Mouse (Mus musculus): ENCODE data around the gene Susd4. TPM values are rescaled to one million over a fixed set of nuclear protein-coding genes. Genes with fewer than 3 reads are reported as not detected.
A peak's percentile ranks its signal among the peaks of the same experiment; 100 is the strongest.

Susd4 gene
- polyA plus RNA-seq, 1 experiment from 2014 or later: 37.4 TPM

- no peak overlapping the region for H3K27ac ChIP-seq (ENCODE audit: low read depth, low read length)
- H3K4me2 ChIP-seq (ENCODE audit: low read length): no peak overlapping the region
- DNase-seq (ENCODE audit: low spot score) (no peak), ATAC-seq (no peak)
- H3K36me3 ChIP-seq (ENCODE audit: control insufficient read depth, insufficient read depth, low read length): no peaks in the 10 kb centered on the region
- 88% methylated on average over 2 of the region's 2 CpGs for WGBS
- no peaks in the 10 kb centered on the region for H3K27me3 ChIP-seq (replicated peaks; ENCODE audit: control insufficient read depth, insufficient read depth, low read length)
- H3K9ac ChIP-seq (ENCODE audit: low read length): no peak overlapping the region
- no peaks in the 10 kb centered on the region for H3K4me1 ChIP-seq (ENCODE audit: control insufficient read depth, insufficient read depth, low read length)
- H3K4me3 ChIP-seq (ENCODE audit: low read depth, low read length): no peak overlapping the region
- H3K9me3 ChIP-seq (replicated peaks; ENCODE audit: control insufficient read depth, low read length): no peaks in the 10 kb centered on the region
Measured at GRCm38 (mm10) chr1:182882611-182883010, 119.0 kb downstream of the Susd4 start.

GRCm38 (mm10) chr1:182895698-182896097 lies 132.0 kb downstream of the Susd4 start:
- no peaks in the 10 kb centered on the region for H3K9me3 ChIP-seq (replicated peaks; ENCODE audit: control insufficient read depth, low read length)
- H3K27me3 ChIP-seq (replicated peaks; ENCODE audit: control insufficient read depth, insufficient read depth, low read length): no peaks in the 10 kb centered on the region
- DNase-seq (ENCODE audit: low spot score) (peak; percentile 40), ATAC-seq (no peak)
- H3K36me3 ChIP-seq (ENCODE audit: control insufficient read depth, insufficient read depth, low read length): no peaks in the 10 kb centered on the region
- H3K9ac ChIP-seq (ENCODE audit: low read length): no peak overlapping the region
- peaks cover 2% of the 10 kb centered on the region; the same call in 1 of the 2 replicates for H3K4me1 ChIP-seq (ENCODE audit: control insufficient read depth, insufficient read depth, low read length)
- H3K27ac ChIP-seq (ENCODE audit: low read depth, low read length): no peak overlapping the region
- no peak overlapping the region for H3K4me2 ChIP-seq (ENCODE audit: low read length)
- 69% methylated on average over 9 of the region's 9 CpGs for WGBS
- no peak overlapping the region for H3K4me3 ChIP-seq (ENCODE audit: low read depth, low read length)

GRCm38 (mm10) chr1:182897071-182897470 lies 133.4 kb downstream of the Susd4 start:
- no peak overlapping the region for H3K4me2 ChIP-seq (ENCODE audit: low read length)
- 64% methylated on average over 6 of the region's 6 CpGs for WGBS
- peaks cover 2% of the 10 kb centered on the region; the same call in 1 of the 2 replicates for H3K4me1 ChIP-seq (ENCODE audit: control insufficient read depth, insufficient read depth, low read length)

GRCm38 (mm10) chr1:182897506-182898138 lies 134.0 kb downstream of the Susd4 start:
- H3K4me1 ChIP-seq (ENCODE audit: control insufficient read depth, insufficient read depth, low read length): peaks cover 2% of the 10 kb centered on the region; the same call in 1 of the 2 replicates
- no peak overlapping the region for H3K4me3 ChIP-seq (ENCODE audit: low read depth, low read length)
- no peaks in the 10 kb centered on the region for H3K9me3 ChIP-seq (replicated peaks; ENCODE audit: control insufficient read depth, low read length)
- no peaks in the 10 kb centered on the region for H3K36me3 ChIP-seq (ENCODE audit: control insufficient read depth, insufficient read depth, low read length)
- no peak overlapping the region for H3K9ac ChIP-seq (ENCODE audit: low read length)
- no peak overlapping the region for H3K27ac ChIP-seq (ENCODE audit: low read depth, low read length)
- 49% methylated on average over 12 of the region's 12 CpGs for WGBS
- ATAC-seq (peak; percentile 92), DNase-seq (ENCODE audit: low spot score) (peak; percentile 74)
- no peaks in the 10 kb centered on the region for H3K27me3 ChIP-seq (replicated peaks; ENCODE audit: control insufficient read depth, insufficient read depth, low read length)
- no peak overlapping the region for H3K4me2 ChIP-seq (ENCODE audit: low read length)

More at GRCm38 (mm10) chr1:182897071-182897470, 133.4 kb downstream of the Susd4 start:
- ATAC-seq: no peak
- no peaks in the 10 kb centered on the region for H3K9me3 ChIP-seq (replicated peaks; ENCODE audit: control insufficient read depth, low read length)
- no peaks in the 10 kb centered on the region for H3K36me3 ChIP-seq (ENCODE audit: control insufficient read depth, insufficient read depth, low read length)
- H3K4me3 ChIP-seq (ENCODE audit: low read depth, low read length): no peak overlapping the region
- no peak overlapping the region for H3K9ac ChIP-seq (ENCODE audit: low read length)
- no peaks in the 10 kb centered on the region for H3K27me3 ChIP-seq (replicated peaks; ENCODE audit: control insufficient read depth, insufficient read depth, low read length)
- H3K27ac ChIP-seq (ENCODE audit: low read depth, low read length): no peak overlapping the region
- no peak for DNase-seq (ENCODE audit: low spot score)

GRCm38 (mm10) chr1:182902095-182902494 lies 138.4 kb downstream of the Susd4 start:
- Histone ChIP-seq H3K4me3 (ENCODE audit: low read depth, low read length) (no peak overlapping the region), H3K27me3 (replicated peaks; ENCODE audit: control insufficient read depth, insufficient read depth, low read length) (no peaks in the 10 kb centered on the region), H3K9me3 (replicated peaks; ENCODE audit: control insufficient read depth, low read length) (no peaks in the 10 kb centered on the region), H3K4me2 (ENCODE audit: low read length) (no peak overlapping the region), H3K4me1 (ENCODE audit: control insufficient read depth, insufficient read depth, low read length) (no peaks in the 10 kb centered on the region; the same call in 1 of the 2 replicates), H3K27ac (ENCODE audit: low read depth, low read length) (no peak overlapping the region), H3K9ac (ENCODE audit: low read length) (no peak overlapping the region), H3K36me3 (ENCODE audit: control insufficient read depth, insufficient read depth, low read length) (no peaks in the 10 kb centered on the region)
- ATAC-seq (no peak), DNase-seq (ENCODE audit: low spot score) (peak; percentile 30)
- whole genome bisulfite sequencing: 44% methylated on average over 5 of the region's 5 CpGs

- Histone ChIP-seq H3K4me3 (ENCODE audit: low read depth, low read length) (no peak overlapping the region), H3K4me2 (ENCODE audit: low read length) (no peak overlapping the region), H3K9me3 (replicated peaks; ENCODE audit: control insufficient read depth, low read length) (no peaks in the 10 kb centered on the region), H3K4me1 (ENCODE audit: control insufficient read depth, insufficient read depth, low read length) (peaks cover under 1% of the 10 kb centered on the region), H3K27me3 (replicated peaks; ENCODE audit: control insufficient read depth, insufficient read depth, low read length) (no peaks in the 10 kb centered on the region), H3K27ac (ENCODE audit: low read depth, low read length) (no peak overlapping the region), H3K36me3 (ENCODE audit: control insufficient read depth, insufficient read depth, low read length) (no peaks in the 10 kb centered on the region), H3K9ac (ENCODE audit: low read length) (no peak overlapping the region)
- no peak for DNase-seq (ENCODE audit: low spot score)
- WGBS: 95% methylated on average over 3 of the region's 3 CpGs
- no peak for ATAC-seq
Measured at GRCm38 (mm10) chr1:182902906-182903305, 139.2 kb downstream of the Susd4 start.

- DNase-seq (ENCODE audit: low spot score): no peak
- no peaks in the 10 kb centered on the region for H3K9me3 ChIP-seq (replicated peaks; ENCODE audit: control insufficient read depth, low read length)
- no peak overlapping the region for H3K4me3 ChIP-seq (ENCODE audit: low read depth, low read length)
- no peaks in the 10 kb centered on the region for H3K27me3 ChIP-seq (replicated peaks; ENCODE audit: control insufficient read depth, insufficient read depth, low read length)
- H3K27ac ChIP-seq (ENCODE audit: low read depth, low read length): no peak overlapping the region
- H3K4me1 ChIP-seq (ENCODE audit: control insufficient read depth, insufficient read depth, low read length): peaks cover 8% of the 10 kb centered on the region
- ATAC-seq: no peak
- no peaks in the 10 kb centered on the region for H3K36me3 ChIP-seq (ENCODE audit: control insufficient read depth, insufficient read depth, low read length)
- H3K9ac ChIP-seq (ENCODE audit: low read length): no peak overlapping the region
- 87% methylated on average over 3 of the region's 3 CpGs for WGBS
- no peak overlapping the region for H3K4me2 ChIP-seq (ENCODE audit: low read length)
Measured at GRCm38 (mm10) chr1:182905669-182906068, 142.0 kb downstream of the Susd4 start.

GRCm38 (mm10) chr1:182908050-182909036 lies 144.7 kb downstream of the Susd4 start:
- H3K9me3 ChIP-seq (replicated peaks; ENCODE audit: control insufficient read depth, low read length): no peaks in the 10 kb centered on the region
- no peak overlapping the region for H3K4me3 ChIP-seq (ENCODE audit: low read depth, low read length)
- no peaks in the 10 kb centered on the region for H3K36me3 ChIP-seq (ENCODE audit: control insufficient read depth, insufficient read depth, low read length)
- peak; percentile 91 for ATAC-seq
- H3K4me2 ChIP-seq (ENCODE audit: low read length): peak overlapping the region; percentile 12; the same call in 1 of the 2 replicates
- H3K4me1 ChIP-seq (ENCODE audit: control insufficient read depth, insufficient read depth, low read length): peaks cover 8% of the 10 kb centered on the region
- DNase-seq (ENCODE audit: low spot score): peak; percentile 95
- no peak overlapping the region for H3K27ac ChIP-seq (ENCODE audit: low read depth, low read length)
- H3K27me3 ChIP-seq (replicated peaks; ENCODE audit: control insufficient read depth, insufficient read depth, low read length): no peaks in the 10 kb centered on the region
- 19% methylated on average over 14 of the region's 14 CpGs for WGBS
- H3K9ac ChIP-seq (ENCODE audit: low read length): no peak overlapping the region

All from forebrain, embryonic 14.5 days (tissue).